Mouse (Mus musculus): Measurements from ENCODE around the gene Gltp. TPM values are rescaled to one million over a fixed set of nuclear protein-coding genes. Genes with fewer than 3 reads are reported as not detected.

Gltp gene
- polyA plus RNA-seq, 1 experiment from 2014 or later = 86.0 TPM

- H3K9ac ChIP-seq (replicated peaks; ENCODE audit: low read length) = no peak overlapping the region
- no peak overlapping the region for H3K4me3 ChIP-seq (ENCODE audit: low read length)
- H3K4me2 ChIP-seq (replicated peaks; ENCODE audit: low read depth, low read length) = no peak overlapping the region
- 50% methylated on average over 7 of the region's 7 CpGs for WGBS
- no peak overlapping the region for H3K27ac ChIP-seq (ENCODE audit: low read length)
- no peaks in the 10 kb centered on the region for H3K36me3 ChIP-seq (ENCODE audit: insufficient read depth, low read length)
- no peak for ATAC-seq (ENCODE audit: low FRiP score, low TSS enrichment)
- peaks cover 45% of the 10 kb centered on the region for H3K4me1 ChIP-seq (ENCODE audit: insufficient read depth, low read length)
- no peaks in the 10 kb centered on the region for H3K27me3 ChIP-seq (ENCODE audit: insufficient read depth, low read length)
- no peaks in the 10 kb centered on the region for H3K9me3 ChIP-seq (ENCODE audit: low read length)
Measured at GRCm38 (mm10) chr5:114686726-114687210, 4.0 kb downstream of the Gltp start.

- WGBS = 89% methylated on average over 5 of the region's 5 CpGs
- H3K27me3 ChIP-seq (ENCODE audit: insufficient read depth, low read length) = no peaks in the 10 kb centered on the region
- ATAC-seq (ENCODE audit: low FRiP score, low TSS enrichment) = no peak
- no peak overlapping the region for H3K4me2 ChIP-seq (replicated peaks; ENCODE audit: low read depth, low read length)
- no peaks in the 10 kb centered on the region for H3K36me3 ChIP-seq (ENCODE audit: insufficient read depth, low read length)
- no peak overlapping the region for H3K27ac ChIP-seq (ENCODE audit: low read length)
- no peak overlapping the region for H3K4me3 ChIP-seq (ENCODE audit: low read length)
- H3K9me3 ChIP-seq (ENCODE audit: low read length) = no peaks in the 10 kb centered on the region
- no peak overlapping the region for H3K9ac ChIP-seq (replicated peaks; ENCODE audit: low read length)
- peaks cover 48% of the 10 kb centered on the region for H3K4me1 ChIP-seq (ENCODE audit: insufficient read depth, low read length)
Measured at GRCm38 (mm10) chr5:114685986-114686385, 4.8 kb downstream of the Gltp start.

DNA sequence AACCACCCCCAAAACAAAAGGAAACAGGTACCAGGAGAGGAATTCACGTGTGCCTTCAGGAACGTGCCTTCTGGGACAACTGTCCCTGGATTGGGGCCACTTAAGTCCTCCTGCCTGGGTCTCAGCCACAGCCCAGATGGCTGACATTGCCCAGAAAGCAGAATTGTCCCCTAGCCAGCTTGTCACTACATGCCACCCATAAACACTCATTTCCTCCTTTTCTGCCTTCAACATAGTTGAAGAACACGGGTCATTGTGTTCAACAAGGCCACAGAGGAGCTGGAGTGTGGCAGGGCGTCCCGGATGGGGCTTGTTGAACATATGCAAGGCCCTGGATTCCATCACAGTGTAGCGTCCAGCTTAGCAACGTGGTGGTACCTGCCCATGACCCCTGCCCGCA, 9.1 kb downstream of the Gltp start:
- H3K9me3 ChIP-seq (ENCODE audit: low read length) = no peaks in the 10 kb centered on the region
- H3K4me3 ChIP-seq (ENCODE audit: low read length) = no peak overlapping the region
- H3K4me1 ChIP-seq (ENCODE audit: insufficient read depth, low read length) = peaks cover 46% of the 10 kb centered on the region
- no peak overlapping the region for H3K4me2 ChIP-seq (replicated peaks; ENCODE audit: low read depth, low read length)
- H3K9ac ChIP-seq (replicated peaks; ENCODE audit: low read length) = no peak overlapping the region
- no peak for ATAC-seq (ENCODE audit: low FRiP score, low TSS enrichment)
- H3K36me3 ChIP-seq (ENCODE audit: insufficient read depth, low read length) = 0 out of 2 replicates have a peak, but pooled peaks cover 6% of the 10 kb centered on the region
- H3K27me3 ChIP-seq (ENCODE audit: insufficient read depth, low read length) = no peaks in the 10 kb centered on the region
- H3K27ac ChIP-seq (ENCODE audit: low read length) = peak overlapping the region; percentile 0; the same call in 1 of the 2 replicates
- WGBS = 57% methylated on average over 8 of the region's 8 CpGs

DNA sequence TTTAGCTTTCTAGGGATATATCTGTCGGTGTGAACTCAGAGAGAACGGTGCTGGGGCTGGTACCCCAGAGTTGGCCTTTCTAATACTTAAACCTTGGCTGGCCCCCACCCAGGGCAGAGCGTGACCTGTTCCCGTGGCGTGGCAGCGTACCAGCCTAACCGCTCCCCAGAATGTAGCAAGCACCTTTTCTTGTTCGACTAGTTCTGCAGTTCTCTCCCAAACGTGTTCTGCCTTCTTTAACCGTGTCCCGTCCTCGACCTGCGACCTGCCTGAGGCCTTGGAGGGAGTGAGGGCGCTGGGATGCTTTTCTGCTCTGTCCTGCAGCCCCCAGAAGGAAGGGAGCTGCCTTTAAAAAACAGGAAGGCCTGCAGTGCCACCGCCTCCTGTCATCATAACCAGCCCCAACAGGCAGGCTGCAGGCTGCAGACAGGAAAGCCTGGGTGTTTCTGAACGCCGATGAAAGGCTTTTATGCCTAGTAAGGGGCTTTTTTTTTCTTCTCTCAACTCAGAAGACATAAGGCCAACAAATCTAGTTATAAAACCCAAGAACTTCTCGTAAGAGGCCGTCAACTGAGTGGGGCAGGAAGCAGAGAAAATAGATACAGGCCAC, 10.0 kb downstream of the Gltp start:
- Histone ChIP-seq H3K27me3 (ENCODE audit: insufficient read depth, low read length) (no peaks in the 10 kb centered on the region), H3K36me3 (ENCODE audit: insufficient read depth, low read length) (peaks cover 14% of the 10 kb centered on the region; the same call in 1 of the 2 replicates), H3K27ac (ENCODE audit: low read length) (peak overlapping the region; percentile 51), H3K4me1 (ENCODE audit: insufficient read depth, low read length) (peaks cover 46% of the 10 kb centered on the region), H3K4me2 (replicated peaks; ENCODE audit: low read depth, low read length) (no peak overlapping the region), H3K9me3 (ENCODE audit: low read length) (no peaks in the 10 kb centered on the region), H3K4me3 (ENCODE audit: low read length) (no peak overlapping the region), H3K9ac (replicated peaks; ENCODE audit: low read length) (no peak overlapping the region)
- WGBS = 45% methylated on average over 19 of the region's 19 CpGs
- no peak for ATAC-seq (ENCODE audit: low FRiP score, low TSS enrichment)

- no peaks in the 10 kb centered on the region for H3K27me3 ChIP-seq (ENCODE audit: insufficient read depth, low read length)
- H3K36me3 ChIP-seq (ENCODE audit: insufficient read depth, low read length) = peaks cover 14% of the 10 kb centered on the region; the same call in 1 of the 2 replicates
- H3K4me2 ChIP-seq (replicated peaks; ENCODE audit: low read depth, low read length) = no peak overlapping the region
- no peak overlapping the region for H3K9ac ChIP-seq (replicated peaks; ENCODE audit: low read length)
- ATAC-seq (ENCODE audit: low FRiP score, low TSS enrichment) = no peak
- H3K9me3 ChIP-seq (ENCODE audit: low read length) = no peaks in the 10 kb centered on the region
- no peak overlapping the region for H3K4me3 ChIP-seq (ENCODE audit: low read length)
- peak overlapping the region; percentile 51 for H3K27ac ChIP-seq (ENCODE audit: low read length)
- 55% methylated on average over 17 of the region's 17 CpGs for WGBS
- H3K4me1 ChIP-seq (ENCODE audit: insufficient read depth, low read length) = peaks cover 46% of the 10 kb centered on the region
Measured at GRCm38 (mm10) chr5:114679841-114680591, 10.8 kb downstream of the Gltp start.

- no peaks in the 10 kb centered on the region for H3K9me3 ChIP-seq (ENCODE audit: low read length)
- no peak overlapping the region for H3K9ac ChIP-seq (replicated peaks; ENCODE audit: low read length)
- peaks cover 26% of the 10 kb centered on the region; the same call in 1 of the 2 replicates for H3K36me3 ChIP-seq (ENCODE audit: insufficient read depth, low read length)
- no peak overlapping the region for H3K4me3 ChIP-seq (ENCODE audit: low read length)
- no peak overlapping the region for H3K27ac ChIP-seq (ENCODE audit: low read length)
- H3K27me3 ChIP-seq (ENCODE audit: insufficient read depth, low read length) = no peaks in the 10 kb centered on the region
- H3K4me2 ChIP-seq (replicated peaks; ENCODE audit: low read depth, low read length) = no peak overlapping the region
- 82% methylated on average over 8 of the region's 8 CpGs for WGBS
- peaks cover 3% of the 10 kb centered on the region; the same call in 1 of the 2 replicates for H3K4me1 ChIP-seq (ENCODE audit: insufficient read depth, low read length)
- ATAC-seq (ENCODE audit: low FRiP score, low TSS enrichment) = no peak
Measured at GRCm38 (mm10) chr5:114674594-114674993, 16.2 kb downstream of the Gltp start.

- no peak overlapping the region for H3K4me3 ChIP-seq (ENCODE audit: low read length)
- no peak overlapping the region for H3K27ac ChIP-seq (ENCODE audit: low read length)
- peaks cover 26% of the 10 kb centered on the region; the same call in 1 of the 2 replicates for H3K36me3 ChIP-seq (ENCODE audit: insufficient read depth, low read length)
- 88% methylated on average over 13 of the region's 13 CpGs for WGBS
- H3K4me2 ChIP-seq (replicated peaks; ENCODE audit: low read depth, low read length) = no peak overlapping the region
- no peaks in the 10 kb centered on the region for H3K9me3 ChIP-seq (ENCODE audit: low read length)
- no peak for ATAC-seq (ENCODE audit: low FRiP score, low TSS enrichment)
- H3K9ac ChIP-seq (replicated peaks; ENCODE audit: low read length) = no peak overlapping the region
- no peaks in the 10 kb centered on the region for H3K4me1 ChIP-seq (ENCODE audit: insufficient read depth, low read length)
- no peaks in the 10 kb centered on the region for H3K27me3 ChIP-seq (ENCODE audit: insufficient read depth, low read length)
Measured at GRCm38 (mm10) chr5:114673114-114673513, 17.7 kb downstream of the Gltp start.

DNA sequence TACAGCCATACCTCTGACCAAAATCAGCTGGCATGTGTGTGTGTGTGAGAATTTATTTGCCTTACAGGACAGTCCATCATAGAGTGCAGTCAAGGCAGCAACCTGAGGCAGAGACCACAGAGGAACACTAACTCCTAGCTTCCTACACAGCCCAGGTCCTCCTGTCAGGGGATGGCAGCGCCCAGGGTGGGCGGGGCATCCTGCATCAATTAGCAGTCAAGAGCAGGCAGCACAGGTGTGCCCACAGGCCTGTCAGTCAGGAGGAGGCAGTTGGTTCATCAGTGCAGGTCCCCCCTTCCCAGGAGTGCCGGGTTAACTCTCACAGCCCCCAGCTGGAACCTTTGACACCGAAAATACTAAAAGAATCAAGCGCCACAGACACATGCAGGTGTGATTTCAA, 21.8 kb downstream of the Gltp start:
- Histone ChIP-seq H3K4me1 (ENCODE audit: insufficient read depth, low read length) (peaks cover 8% of the 10 kb centered on the region), H3K4me2 (replicated peaks; ENCODE audit: low read depth, low read length) (no peak overlapping the region), H3K4me3 (ENCODE audit: low read length) (no peak overlapping the region), H3K9me3 (ENCODE audit: low read length) (no peaks in the 10 kb centered on the region), H3K27me3 (ENCODE audit: insufficient read depth, low read length) (no peaks in the 10 kb centered on the region), H3K36me3 (ENCODE audit: insufficient read depth, low read length) (0 out of 2 replicates have a peak, but pooled peaks cover 12% of the 10 kb centered on the region), H3K9ac (replicated peaks; ENCODE audit: low read length) (no peak overlapping the region), H3K27ac (ENCODE audit: low read length) (no peak overlapping the region)
- WGBS = 89% methylated on average over 5 of the region's 5 CpGs
- no peak for ATAC-seq (ENCODE audit: low FRiP score, low TSS enrichment)

GRCm38 (mm10) chr5:114667228-114667856, 23.4 kb downstream of the Gltp start:
- H3K27ac ChIP-seq (ENCODE audit: low read length) = peak overlapping the region; percentile 73
- H3K9ac ChIP-seq (replicated peaks; ENCODE audit: low read length) = no peak overlapping the region
- H3K9me3 ChIP-seq (ENCODE audit: low read length) = no peaks in the 10 kb centered on the region

More at GRCm38 (mm10) chr5:114667228-114667856, 23.4 kb downstream of the Gltp start:
- Histone ChIP-seq H3K4me3 (ENCODE audit: low read length) (peak overlapping the region; percentile 35), H3K36me3 (ENCODE audit: insufficient read depth, low read length) (no peaks in the 10 kb centered on the region), H3K4me2 (replicated peaks; ENCODE audit: low read depth, low read length) (peak overlapping the region; percentile 58), H3K27me3 (ENCODE audit: insufficient read depth, low read length) (no peaks in the 10 kb centered on the region), H3K4me1 (ENCODE audit: insufficient read depth, low read length) (peaks cover 8% of the 10 kb centered on the region)
- 3% methylated on average over 36 of the region's 36 CpGs for WGBS
- ATAC-seq (ENCODE audit: low FRiP score, low TSS enrichment) = peak; percentile 89
